Mouse (Mus musculus): ENCODE data around the gene Tpi1.

DNA sequence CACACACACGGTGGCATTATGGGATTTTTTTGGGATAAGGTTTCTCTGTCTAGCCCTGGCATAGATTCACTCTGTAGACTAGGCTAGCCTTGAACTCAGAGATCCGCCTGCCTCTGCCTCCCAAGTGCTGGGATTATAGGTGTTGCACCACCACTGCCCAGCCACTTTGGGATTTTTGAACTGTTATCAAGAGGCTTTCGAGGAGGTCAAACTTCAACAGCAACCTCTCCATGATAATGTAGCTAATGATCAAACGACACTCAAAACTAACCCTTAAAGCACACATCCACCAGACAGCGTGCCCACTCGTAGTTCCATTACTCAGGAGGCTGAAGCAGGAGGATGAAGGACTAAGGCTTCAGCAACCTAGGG lies 6.1 kb downstream of the Tpi1 start:
- TF ChIP-seq POLR2A (IDR thresholded peaks at IDR 0.05; ENCODE audit: borderline replicate concordance, low read depth, low read length) (no peak), CTCF (IDR thresholded peaks at IDR 0.05; ENCODE audit: low read depth, low read length) (no peak)

All from bone marrow macrophage, adult 2 months (primary cell).